ENCODE assay signal across 8 mouse cellular contexts in genomic region chr4:133659497-133660192, GRCm38 (mm10). TPM values are rescaled to one million over a fixed set of nuclear protein-coding genes. Genes with fewer than 3 reads are reported as not detected.
DNase-seq lines count a peak whose midpoint lies in the region; ATAC-seq and TF ChIP-seq lines count a peak whose summit lies in the region.

No protein-coding gene starts in this region.

- H3K36me3 ChIP-seq in MEL (ENCODE audit: control insufficient read depth in 1 of 2, insufficient read depth in 2 of 2, low read length in 2 of 2): peaks cover 0 to 2% of the 10 kb centered on the region in 2 experiments; a peak in 2 of 4 replicates
- peaks cover 12% of the 10 kb centered on the region for H3K36me3 ChIP-seq in forebrain, embryonic 12.5 days (replicated peaks)
- no peaks in the 10 kb centered on the region; the same call in 1 of the 2 replicates for H3K36me3 ChIP-seq in limb, embryonic 11.5 days (ENCODE audit: control insufficient read depth, insufficient read depth, low read length)
- H3K36me3 ChIP-seq in midbrain, embryonic 12.5 days: peaks cover 11% of the 10 kb centered on the region; the same call in 1 of the 2 replicates

- DNase-seq in 3134 (ENCODE audit: extremely low read depth, insufficient read length, low spot score): peak; percentile 33
- DNase-seq in MEL (ENCODE audit: low read depth, low spot score): peak; percentile 76
- DNase-seq in heart, postnatal 4 days: peak; percentile 61
- DNase-seq in limb, embryonic 11.5 days (ENCODE audit: low spot score): peak; percentile 83
- DNase-seq in urinary bladder, postnatal 36 days (ENCODE audit: low spot score in 2 of 2): peak; percentile 39 to 50
- no peak for DNase-seq in thymus, postnatal 10 days (ENCODE audit: low spot score in 2 of 2)

- no peak for TF ChIP-seq CTCF in MEL (IDR thresholded peaks at IDR 0.05 in 2 of 3, conservative IDR thresholded peaks at IDR 0.05 in 1 of 3; ENCODE audit: control insufficient read depth in 1 of 3, insufficient read depth in 1 of 3, low read depth in 2 of 3, low read length in 3 of 3, poor library complexity in 1 of 3, severe bottlenecking in 1 of 3)

- H3K27me3 ChIP-seq in MEL (ENCODE audit: control insufficient read depth in 1 of 2, insufficient read depth in 2 of 2, low read length in 2 of 2): no peaks in the 10 kb centered on the region
- no peaks in the 10 kb centered on the region for H3K27me3 ChIP-seq in forebrain, embryonic 12.5 days
- no peaks in the 10 kb centered on the region for H3K27me3 ChIP-seq in limb, embryonic 11.5 days (ENCODE audit: control insufficient read depth, insufficient read depth, low read length)
- H3K27me3 ChIP-seq in midbrain, embryonic 12.5 days: no peaks in the 10 kb centered on the region

- peak overlapping the region; percentile 60 for H3K9ac ChIP-seq in MEL (ENCODE audit: control insufficient read depth, low read depth, low read length, poor library complexity, severe bottlenecking)
- H3K9ac ChIP-seq in forebrain, embryonic 12.5 days: no peak overlapping the region
- H3K9ac ChIP-seq in limb, embryonic 11.5 days (ENCODE audit: low read length): peak overlapping the region; percentile 35; the same call in 1 of the 2 replicates
- H3K9ac ChIP-seq in midbrain, embryonic 12.5 days (replicated peaks): 0 out of 2 replicates have a peak overlapping the region, but pooled peaks have one; percentile 32

- H3K4me1 ChIP-seq in MEL (ENCODE audit: control insufficient read depth in 1 of 2, insufficient read depth in 2 of 2, low read length in 2 of 2): peaks cover 2 to 18% of the 10 kb centered on the region in 2 experiments; a peak in 3 of 4 replicates
- peaks cover 24% of the 10 kb centered on the region for H3K4me1 ChIP-seq in forebrain, embryonic 12.5 days
- H3K4me1 ChIP-seq in limb, embryonic 11.5 days (ENCODE audit: control insufficient read depth, insufficient read depth, low read length): peaks cover 32% of the 10 kb centered on the region
- peaks cover 22% of the 10 kb centered on the region for H3K4me1 ChIP-seq in midbrain, embryonic 12.5 days

- H3K9me3 ChIP-seq in MEL (replicated peaks; ENCODE audit: insufficient read depth, low read length): no peaks in the 10 kb centered on the region
- H3K9me3 ChIP-seq in forebrain, embryonic 12.5 days: no peaks in the 10 kb centered on the region
- H3K9me3 ChIP-seq in limb, embryonic 11.5 days (ENCODE audit: control insufficient read depth, low read length): no peaks in the 10 kb centered on the region
- H3K9me3 ChIP-seq in midbrain, embryonic 12.5 days: no peaks in the 10 kb centered on the region

- H3K27ac ChIP-seq in MEL (ENCODE audit: control insufficient read depth, low read depth, low read length): peak overlapping the region; percentile 83
- peak overlapping the region; percentile 71 for H3K27ac ChIP-seq in forebrain, embryonic 12.5 days
- peak overlapping the region; percentile 93 for H3K27ac ChIP-seq in limb, embryonic 11.5 days (replicated peaks; ENCODE audit: low read depth, low read length)
- H3K27ac ChIP-seq in midbrain, embryonic 12.5 days (replicated peaks): peak overlapping the region; percentile 57

- no peak for TF ChIP-seq POLR2A in MEL (IDR thresholded peaks at IDR 0.05; ENCODE audit: control insufficient read depth in 1 of 2, insufficient read depth in 1 of 2, low read depth in 1 of 2, low read length in 2 of 2, poor library complexity in 1 of 2)

- no peak for TF ChIP-seq RAD21 in MEL (IDR thresholded peaks at IDR 0.05; ENCODE audit: low read depth, low read length)

- no peak for ATAC-seq in forebrain, embryonic 12.5 days (ENCODE audit: low FRiP score)
- peak; percentile 33 for ATAC-seq in limb, embryonic 11.5 days (ENCODE audit: insufficient number of reproducible peaks, low FRiP score, low TSS enrichment, low read depth)
- ATAC-seq in midbrain, embryonic 12.5 days (ENCODE audit: low FRiP score, low read depth): no peak

- peak overlapping the region; percentile 36 to 44 for H3K4me3 ChIP-seq in MEL (ENCODE audit: control insufficient read depth in 1 of 2, insufficient read depth in 1 of 2, low read depth in 2 of 2, low read length in 2 of 2)
- no peak overlapping the region for H3K4me3 ChIP-seq in forebrain, embryonic 12.5 days (replicated peaks)
- H3K4me3 ChIP-seq in limb, embryonic 11.5 days (ENCODE audit: low read depth, low read length): peak overlapping the region; percentile 18; the same call in 1 of the 2 replicates
- H3K4me3 ChIP-seq in midbrain, embryonic 12.5 days: no peak overlapping the region

- 14% methylated on average over 15 of the region's 15 CpGs for WGBS in forebrain, embryonic 12.5 days
- WGBS in limb, embryonic 11.5 days: 1% methylated on average over 15 of the region's 15 CpGs
- WGBS in midbrain, embryonic 12.5 days: 21% methylated on average over 15 of the region's 15 CpGs

- peak overlapping the region; percentile 32 for H3K4me2 ChIP-seq in forebrain, embryonic 12.5 days
- peak overlapping the region; percentile 44 for H3K4me2 ChIP-seq in limb, embryonic 11.5 days (ENCODE audit: low read depth, severe bottlenecking)
- peak overlapping the region; percentile 23 for H3K4me2 ChIP-seq in midbrain, embryonic 12.5 days (replicated peaks)

- no peaks in the 10 kb centered on the region; the same call in 1 of the 2 replicates for H3K79me2 ChIP-seq in MEL (ENCODE audit: control insufficient read depth, insufficient read depth, low read length, poor library complexity)

- TF ChIP-seq EP300 in MEL (IDR thresholded peaks at IDR 0.05; ENCODE audit: low read depth in 1 of 2, low read length in 2 of 2): peak in 1 of 2 experiments; percentile 11; a peak in 1 of 4 replicates

TF ChIP-seq in MEL, 35 proteins besides CTCF, POLR2A, EP300 and RAD21:
- TF ChIP-seq SIN3A (IDR thresholded peaks at IDR 0.05; ENCODE audit: low read length) (peak; percentile 34; the same call in 1 of the 2 replicates), MYC (IDR thresholded peaks at IDR 0.05; ENCODE audit: low read depth, low read length) (peak; percentile 91), MXI1 (IDR thresholded peaks at IDR 0.05; ENCODE audit: low read depth, low read length) (peak; percentile 78; the same call in 1 of the 2 replicates), MAX (IDR thresholded peaks at IDR 0.05; ENCODE audit: low read length) (peak; percentile 64; the same call in 1 of the 2 replicates), HCFC1 (IDR thresholded peaks at IDR 0.05; ENCODE audit: low read depth, low read length) (peak; percentile 27; the same call in 1 of the 2 replicates), ETS1 (IDR thresholded peaks at IDR 0.05; ENCODE audit: low read depth, low read length) (peak; percentile 35; the same call in 1 of the 2 replicates), TBP (IDR thresholded peaks at IDR 0.05; ENCODE audit: low read depth, low read length) (peak; percentile 79), GATA1 (IDR thresholded peaks at IDR 0.05; ENCODE audit: low read depth, low read length) (no peak), POLR2AphosphoS2 (IDR thresholded peaks at IDR 0.05; ENCODE audit: low read length) (no peak)

RNA-seq across cellular contexts. Expression of gene Zdhhc18, which starts 9.7 kb away (rescaled TPM):
- 6.7 and 6.9 TPM in 2 replicates for total RNA-seq in MEL (2012; rRNA removed)
- polyA plus RNA-seq in MEL (2012; ENCODE audit: insufficient read depth in 1 of 2, insufficient read length in 2 of 2, low read depth in 1 of 2, low replicate concordance in 2 of 2, missing spikeins in 1 of 2): 10 to 100 TPM in 1 of 2 experiments, not detected in 1; 15.6 TPM
- polyA plus RNA-seq in forebrain, embryonic 12.5 days (2016; fragmentation: Nextera tagmentation; extraction: Ambion mirVana): 2.8 and 4.6 TPM in 2 replicates
- 10 to 100 TPM; 21.4 to 22.1 TPM for total RNA-seq in heart, postnatal 4 days (2021)
- polyA plus RNA-seq in limb, embryonic 11.5 days (2014; fragmentation: Nextera tagmentation; extraction: Ambion mirVana): 2.7 and 4.9 TPM in 2 replicates
- 4.1 and 4.7 TPM in 2 replicates for polyA plus RNA-seq in midbrain, embryonic 12.5 days (2016; fragmentation: Nextera tagmentation; extraction: Ambion mirVana)

RNA-seq across cellular contexts. Expression of gene Pigv, which starts 12.8 kb away (rescaled TPM):
- 7.9 and 8.5 TPM in 2 replicates for total RNA-seq in MEL (2012; rRNA removed)
- polyA plus RNA-seq in MEL (2012; ENCODE audit: insufficient read depth in 1 of 2, insufficient read length in 2 of 2, low read depth in 1 of 2, low replicate concordance in 2 of 2, missing spikeins in 1 of 2): 10 to 100 TPM in 1 of 2 experiments, not detected in 1; 12.0 TPM
- polyA plus RNA-seq in forebrain, embryonic 12.5 days (2016; fragmentation: Nextera tagmentation; extraction: Ambion mirVana): 17.3 and 18.0 TPM in 2 replicates
- total RNA-seq in heart, postnatal 4 days (2021): 10 to 100 TPM in 1 of 2 experiments, 1 to 10 TPM in 1; 9.8 to 12.0 TPM
- 13.2 and 16.8 TPM in 2 replicates for polyA plus RNA-seq in limb, embryonic 11.5 days (2014; fragmentation: Nextera tagmentation; extraction: Ambion mirVana)
- 18.3 and 19.1 TPM in 2 replicates for polyA plus RNA-seq in midbrain, embryonic 12.5 days (2016; fragmentation: Nextera tagmentation; extraction: Ambion mirVana)

RNA-seq across cellular contexts. Expression of gene Sfn, which starts 57.7 kb away (rescaled TPM):
- 0.12 and 0.13 TPM in 2 replicates for total RNA-seq in MEL (2012; rRNA removed)
- under 1 TPM in 1 of 2 experiments, not detected in 1; 0.19 TPM for polyA plus RNA-seq in MEL (2012; ENCODE audit: insufficient read depth in 1 of 2, insufficient read length in 2 of 2, low read depth in 1 of 2, low replicate concordance in 2 of 2, missing spikeins in 1 of 2)
- polyA plus RNA-seq in forebrain, embryonic 12.5 days (2016; fragmentation: Nextera tagmentation; extraction: Ambion mirVana): 3.9 and 6.8 TPM in 2 replicates
- total RNA-seq in heart, postnatal 4 days (2021): 1 to 10 TPM; 1.3 to 1.4 TPM
- polyA plus RNA-seq in limb, embryonic 11.5 days (2014; fragmentation: Nextera tagmentation; extraction: Ambion mirVana): 34.9 and 45.1 TPM in 2 replicates
- 6.7 and 9.5 TPM in 2 replicates for polyA plus RNA-seq in midbrain, embryonic 12.5 days (2016; fragmentation: Nextera tagmentation; extraction: Ambion mirVana)

Comparison
In these comparisons a context has a peak if more than half of its experiments do, and no peak if none do; other contexts are left out.
1. DNase-seq: peak in 3134 (single experiment), MEL (single experiment), heart, postnatal 4 days (single experiment), limb, embryonic 11.5 days (single experiment) and urinary bladder, postnatal 36 days (2 of 2); none in thymus, postnatal 10 days (0 of 2).
2. H3K4me3 ChIP-seq: peak in MEL (2 of 2) and limb, embryonic 11.5 days (single experiment); none in forebrain, embryonic 12.5 days (single experiment) and midbrain, embryonic 12.5 days (single experiment).
3. Peak in every context shown above with its lines, with median percentiles within 50 percentile points of each other: H3K27ac ChIP-seq and H3K4me2 ChIP-seq.